Mouse (Mus musculus) E14TG2a.4 (cell line): ENCODE results near the gene Sp6.

ENCODE experiments used
- CTCF ChIP-seq: conservative IDR thresholded peaks from 2 replicates; pipeline ENCODE4 v1.5.1; 2014; ENCODE audit warnings: low read length
- POU5F1 ChIP-seq: IDR thresholded peaks from 2 replicates; pipeline ENCODE4 v1.6.1; 2014; ENCODE audit warnings: low read length, borderline replicate concordance

GRCm38 (mm10) chr11:96969280-96969722, 43.9 kb upstream of the Sp6 start:
- TF ChIP-seq CTCF = no peak
- TF ChIP-seq POU5F1 = no peak
